Mouse (Mus musculus) CH12.LX (cell line): ENCODE data around the gene Kat8. TPM values are rescaled to one million over a fixed set of nuclear protein-coding genes. Genes with fewer than 3 reads are reported as not detected.

Experiments used
- DNase-seq: peaks from one replicate; pipeline ENCODE4 v3.0.0-alpha.2; 2013; ENCODE audit errors: extremely low read depth
- H3K27ac ChIP-seq: 2 replicates; pipeline ENCODE4 v1.5.1; 2012; ENCODE audit warnings: low read depth, mild to moderate bottlenecking, control low read depth, moderate library complexity; ENCODE audit not compliant: insufficient read depth
- H3K27me3 ChIP-seq: replicated peaks from 2 replicates; pipeline ENCODE3; 2012; ENCODE audit warnings: inconsistent platforms
- H3K36me3 ChIP-seq, 2 experiments: replicated peaks in 1 of 2; 2 replicates each; pipeline versions ENCODE3 to v1.6.1; 2012; ENCODE audit warnings: inconsistent platforms in 1 of 2, low read length in 1 of 2, mild to moderate bottlenecking in 1 of 2, mixed read lengths in 1 of 2, moderate library complexity in 1 of 2; ENCODE audit not compliant: control insufficient read depth in 1 of 2, insufficient read depth in 1 of 2
- H3K4me1 ChIP-seq, 2 experiments: 2 replicates each; pipeline ENCODE4 v1.6.1; 2012; ENCODE audit warnings: inconsistent platforms in 1 of 2, moderate library complexity in 1 of 2; ENCODE audit not compliant: insufficient read depth in 2 of 2, control insufficient read depth in 1 of 2
- H3K4me2 ChIP-seq: 2 replicates; pipeline ENCODE4 v1.6.1; 2012; ENCODE audit warnings: low read depth, mild to moderate bottlenecking, control low read depth; ENCODE audit not compliant: poor library complexity, insufficient read depth, severe bottlenecking
- H3K4me3 ChIP-seq, 3 experiments: fragments of 150-350 bp in 1 of 3; sonication (generic) in 1 of 3; replicated peaks in 1 of 3; 2 replicates each; pipeline versions ENCODE3 to v1.5.1; 2011 to 2012; ENCODE audit warnings: low read depth in 2 of 3, low read length in 2 of 3, mild to moderate bottlenecking in 2 of 3, moderate library complexity in 2 of 3, control low read depth in 1 of 3, improper control_type of control experiment in 1 of 3, inconsistent platforms in 1 of 3, mixed read lengths in 1 of 3; ENCODE audit not compliant: poor library complexity in 1 of 3
- H3K79me2 ChIP-seq: replicated peaks from 2 replicates; pipeline ENCODE4 v1.6.1; 2012; ENCODE audit warnings: mild to moderate bottlenecking, moderate library complexity; ENCODE audit not compliant: control insufficient read depth, poor library complexity, insufficient read depth, severe bottlenecking; ENCODE audit errors: extremely low read depth
- H3K9ac ChIP-seq: 2 replicates; pipeline ENCODE4 v1.6.1; 2012; ENCODE audit warnings: low read depth, mild to moderate bottlenecking, control low read depth, moderate library complexity; ENCODE audit not compliant: insufficient read depth
- H3K9me3 ChIP-seq: replicated peaks from 2 replicates; pipeline ENCODE3; 2012; ENCODE audit warnings: low read length, inconsistent platforms, mixed read lengths
- CHD2 ChIP-seq: IDR thresholded peaks from 2 replicates; pipeline ENCODE4 v1.6.1; 2011; ENCODE audit warnings: low read length, improper control_type of control experiment
- CTCF ChIP-seq, 2 experiments: IDR thresholded peaks in 1 of 2; conservative IDR thresholded peaks in 1 of 2; 2 replicates each; pipeline ENCODE4 v1.5.1; 2011 to 2012; ENCODE audit warnings: low read depth in 2 of 2, low read length in 2 of 2, improper control_type of control experiment in 1 of 2, inconsistent platforms in 1 of 2, mild to moderate bottlenecking in 1 of 2, moderate library complexity in 1 of 2
- ETS1 ChIP-seq: conservative IDR thresholded peaks from 2 replicates; pipeline ENCODE4 v1.6.1; 2012; ENCODE audit warnings: low read depth, mild to moderate bottlenecking, inconsistent platforms, low read length, improper control_type of control experiment, moderate library complexity
- JUN ChIP-seq: IDR thresholded peaks from 2 replicates; pipeline ENCODE4 v1.6.1; 2011; ENCODE audit warnings: low read depth, mild to moderate bottlenecking, low read length, improper control_type of control experiment, moderate library complexity; ENCODE audit not compliant: insufficient read depth
- KAT2A ChIP-seq: IDR thresholded peaks from 2 replicates; pipeline ENCODE4 v1.6.1; 2012; ENCODE audit warnings: low read length, improper control_type of control experiment, inconsistent platforms; ENCODE audit not compliant: insufficient replicate concordance
- MAX ChIP-seq: IDR thresholded peaks from 2 replicates; pipeline ENCODE4 v1.6.1; 2011; ENCODE audit warnings: low read length, improper control_type of control experiment
- MAZ ChIP-seq: IDR thresholded peaks from 2 replicates; pipeline ENCODE4 v1.6.1; 2012; ENCODE audit warnings: low read depth, mild to moderate bottlenecking, inconsistent platforms, low read length, improper control_type of control experiment, moderate library complexity
- NELFE ChIP-seq: IDR thresholded peaks from 2 replicates; pipeline ENCODE4 v1.6.1; 2011; ENCODE audit warnings: low read depth, low read length, improper control_type of control experiment
- PAX5 ChIP-seq: IDR thresholded peaks from 2 replicates; pipeline ENCODE4 v1.6.1; 2012; ENCODE audit warnings: low read length, inconsistent platforms, mixed read lengths
- POLR2A ChIP-seq: IDR thresholded peaks from 2 replicates; pipeline ENCODE4 v1.6.1; 2011; ENCODE audit warnings: low read depth, mild to moderate bottlenecking, improper control_type of control experiment, low read length
- POLR2AphosphoS2 ChIP-seq: IDR thresholded peaks from 2 replicates; pipeline ENCODE4 v1.6.1; 2011; ENCODE audit warnings: low read depth, low read length, improper control_type of control experiment
- RCOR1 ChIP-seq: conservative IDR thresholded peaks from 2 replicates; pipeline ENCODE4 v1.6.1; 2012; ENCODE audit warnings: low read depth, mild to moderate bottlenecking, inconsistent platforms, low read length, improper control_type of control experiment
- SIN3A ChIP-seq: IDR thresholded peaks from 2 replicates; pipeline ENCODE4 v1.6.1; 2012; ENCODE audit warnings: low read length, improper control_type of control experiment, inconsistent platforms
- SMC3 ChIP-seq: IDR thresholded peaks from 2 replicates; pipeline ENCODE4 v1.6.1; 2011; ENCODE audit warnings: low read depth, low read length, improper control_type of control experiment
- TBP ChIP-seq: conservative IDR thresholded peaks from 2 replicates; pipeline ENCODE4 v1.6.1; 2011; ENCODE audit warnings: low read depth, low read length, improper control_type of control experiment
- TCF12 ChIP-seq: IDR thresholded peaks from 2 replicates; pipeline ENCODE4 v1.6.1; 2014; ENCODE audit warnings: low read depth, mild to moderate bottlenecking, inconsistent platforms, low read length, improper control_type of control experiment
- USF1 ChIP-seq: IDR thresholded peaks from 2 replicates; pipeline ENCODE4 v1.6.1; 2014; ENCODE audit warnings: low read depth, mild to moderate bottlenecking, inconsistent platforms, low read length, improper control_type of control experiment
- USF2 ChIP-seq: conservative IDR thresholded peaks from 2 replicates; pipeline ENCODE4 v1.6.1; 2011; ENCODE audit warnings: low read depth, low read length, improper control_type of control experiment
- ZC3H11A ChIP-seq: IDR thresholded peaks from 2 replicates; pipeline ENCODE4 v1.6.1; 2012; ENCODE audit warnings: low read depth, mild to moderate bottlenecking, inconsistent platforms, low read length, improper control_type of control experiment
- ZKSCAN1 ChIP-seq: IDR thresholded peaks from 2 replicates; pipeline ENCODE4 v1.6.1; 2012; ENCODE audit warnings: low read depth, inconsistent platforms, low read length, improper control_type of control experiment, borderline replicate concordance
- ZNF384 ChIP-seq: IDR thresholded peaks from 2 replicates; pipeline ENCODE4 v1.6.1; 2012; ENCODE audit warnings: low read depth, low read length, improper control_type of control experiment, inconsistent platforms
- dilution Hi-C: fragments of 300-500 bp; cut with MboI; formaldehyde crosslinking; loops from 2 replicates; pipeline ENCODE4 v1.14.3; 2020; ENCODE audit warnings: low sequenced_read_pairs; ENCODE audit not compliant: extremely low pct_unique_long_range_greater_than_20kb, extremely low pct_ligation_motif_present
- in situ Hi-C: fragments of 300-500 bp; cut with MboI; formaldehyde crosslinking; loops from 3 replicates; pipeline ENCODE4 v1.14.3; 2019; ENCODE audit warnings: low sequenced_read_pairs, low pct_ligation_motif_present, low pct_unique_long_range_greater_than_20kb, mixed read lengths
- polyA plus RNA-seq: library from polyadenylated mRNA; unstranded; fragments of >175 nt; gene quantifications from 2 replicates; pipeline ENCODE4 v1.2.1, GENCODE M21; 2012; ENCODE audit warnings: low read depth; ENCODE audit not compliant: insufficient read length
- total RNA-seq, 2 experiments: library from RNA; depleted of rRNA; stranded (reverse); fragments of 300-350 nt in 1 of 2; fragments of >200 nt in 1 of 2; gene quantifications; 2 replicates each; pipeline ENCODE4 v1.2.3; 2012 to 2014

The Kat8 gene
- total and polyA plus RNA-seq, 3 experiments, result 18.0 to 30.3 (median 22.9) TPM

DNA sequence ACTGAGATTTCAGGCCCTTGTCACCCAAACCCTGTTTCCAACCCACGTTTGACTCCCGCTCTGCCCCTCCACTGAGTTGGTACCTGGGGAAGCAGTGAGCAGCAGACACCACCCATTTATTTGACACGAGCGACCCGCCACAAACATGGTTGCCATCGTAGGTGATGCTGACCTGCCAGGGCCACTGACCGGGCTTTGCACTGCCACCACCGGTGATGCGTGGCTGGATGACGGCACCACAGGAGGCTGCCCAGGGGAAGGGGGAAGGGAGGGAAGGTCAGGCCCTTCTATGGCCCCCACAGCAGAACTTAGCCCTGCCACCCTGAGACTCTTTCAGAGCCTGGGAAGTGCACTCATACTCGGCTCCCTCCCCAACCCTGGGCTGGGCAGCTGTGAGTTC is 15.4 kb downstream of the Kat8 start:
- in situ Hi-C loops, result loop anchor here (10.0 kb wide), 1 partner anchor 1223 kb away; the partner anchor contains the start of gene Coro1a

DNA sequence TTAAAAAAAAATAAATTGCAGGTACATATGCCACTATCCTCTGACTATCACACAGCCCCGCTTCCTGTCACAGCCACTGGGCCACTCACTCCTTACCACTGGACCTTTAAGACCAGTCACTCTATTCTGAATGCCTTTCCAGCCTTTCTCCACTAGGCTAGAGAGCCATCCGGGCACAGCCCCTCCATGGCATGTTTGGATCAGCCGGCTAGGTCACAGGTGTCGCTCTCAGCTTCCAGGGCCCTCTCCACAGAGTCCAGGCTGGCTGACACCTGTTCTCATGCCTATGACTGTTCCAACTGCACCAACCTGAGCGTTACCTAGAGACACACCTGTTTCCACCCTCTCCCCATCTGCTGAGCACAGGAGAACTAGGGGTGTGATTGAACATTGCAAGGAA is 16.3 kb downstream of the Kat8 start:
- Histone ChIP-seq H3K79me2 (no peaks in the 10 kb centered on the region), H3K27ac (no peak overlapping the region), H3K9me3 (no peaks in the 10 kb centered on the region), H3K4me1 (peaks cover 8 to 30% of the 10 kb centered on the region in 2 experiments), H3K4me3 (no peak overlapping the region), H3K9ac (no peak overlapping the region), H3K27me3 (no peaks in the 10 kb centered on the region), H3K36me3 (peaks cover 19 to 48% of the 10 kb centered on the region in 2 experiments), H3K4me2 (no peak overlapping the region)
- DNase-seq, result no peak
- TF ChIP-seq ETS1 (no peak), ZNF384 (no peak), PAX5 (no peak), SMC3 (no peak), USF1 (no peak), TCF12 (no peak), ZKSCAN1 (no peak), MAZ (no peak), CTCF (conservative IDR thresholded peaks at IDR 0.05 in 1 of 2, IDR thresholded peaks at IDR 0.05 in 1 of 2; ENCODE audit: low read depth in 2 of 2, low read length in 2 of 2) (no peak), KAT2A (no peak), JUN (no peak), POLR2AphosphoS2 (no peak), MAX (no peak), ZC3H11A (no peak), SIN3A (no peak), NELFE (no peak), CHD2 (no peak), POLR2A (no peak), RCOR1 (no peak)
- in situ Hi-C loops (loop anchor here (10.0 kb wide), 1 partner anchor 1224 kb away; the partner anchor contains the start of gene Coro1a), dilution Hi-C loops (no loop called here)

More for the DNA sequence above, 15.4 kb downstream of the Kat8 start:
- Histone ChIP-seq H3K4me2 (no peak overlapping the region), H3K27me3 (no peaks in the 10 kb centered on the region), H3K36me3 (peaks cover 19 to 53% of the 10 kb centered on the region in 2 experiments), H3K9me3 (no peaks in the 10 kb centered on the region), H3K27ac (no peak overlapping the region)
- dilution Hi-C loops, result no loop called here
- TF ChIP-seq USF2 (no peak), MAX (no peak), SMC3 (no peak), TBP (no peak)
- TF ChIP-seq, all 38 proteins: peak for 0
- H3K9ac ChIP-seq, result no peak overlapping the region
- peaks cover 6 to 29% of the 10 kb centered on the region in 2 experiments for H3K4me1 ChIP-seq
- no peak for DNase-seq
- no peaks in the 10 kb centered on the region for H3K79me2 ChIP-seq
- H3K4me3 ChIP-seq, result no peak overlapping the region
